Comparison of ENCODE assay signal across 9 mouse cellular contexts in the genomic region with DNA sequence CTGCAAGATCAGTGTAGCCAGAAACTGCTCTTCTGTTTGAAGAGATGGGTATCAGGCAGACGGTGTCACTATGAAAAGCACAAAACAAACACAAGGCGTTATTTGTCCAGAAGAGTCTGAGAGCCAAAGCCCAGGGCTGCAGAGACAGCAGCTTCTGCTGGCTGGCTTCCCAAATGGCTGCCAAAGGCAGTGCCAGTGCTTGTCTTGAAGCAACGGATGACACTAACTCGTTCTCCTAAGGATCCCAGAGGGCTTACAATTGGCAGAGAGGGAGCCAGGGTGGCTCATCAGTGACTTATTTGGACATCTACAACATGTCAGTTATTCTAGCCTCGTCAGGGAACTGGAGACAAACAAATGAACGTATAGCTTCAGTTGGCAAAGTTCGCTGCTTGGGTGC.
DNase-seq lines count a peak whose midpoint lies in the region; ATAC-seq lines count a peak whose summit lies in the region.
"Had no signal": no experiment of that assay in that cellular context is flagged by ENCODE, and none has a peak within 500 bp of the region (broad histone marks: within the 10 kb centered on the region; RNA-seq: fewer than 3 reads in every experiment).

No protein-coding gene starts in this region.

- no peaks in the 10 kb centered on the region for H3K9me3 ChIP-seq in neural tube, embryonic 14.5 days (ENCODE audit: control insufficient read depth, low read length)
- no peaks in the 10 kb centered on the region for H3K9me3 ChIP-seq in heart, embryonic 12.5 days (replicated peaks)
- no peaks in the 10 kb centered on the region for H3K9me3 ChIP-seq in heart, embryonic 10.5 days
- H3K9me3 ChIP-seq: liver, embryonic 13.5 days had no signal

- H3K27ac ChIP-seq in neural tube, embryonic 14.5 days (ENCODE audit: low read depth, low read length) = peak overlapping the region; percentile 16; the same call in 1 of the 2 replicates
- no peak overlapping the region for H3K27ac ChIP-seq in heart, embryonic 12.5 days (ENCODE audit: poor library complexity, severe bottlenecking)
- H3K27ac ChIP-seq in heart, embryonic 10.5 days = no peak overlapping the region
- H3K27ac ChIP-seq: liver, embryonic 13.5 days had no signal

- no peak overlapping the region for H3K9ac ChIP-seq in neural tube, embryonic 14.5 days (replicated peaks; ENCODE audit: low read depth, low read length)
- H3K9ac ChIP-seq in heart, embryonic 12.5 days = no peak overlapping the region
- H3K9ac ChIP-seq: liver, embryonic 13.5 days had no signal

- whole genome bisulfite sequencing in neural tube, embryonic 14.5 days = 35% methylated on average over 7 of the region's 7 CpGs
- 59% methylated on average over 7 of the region's 7 CpGs for WGBS in heart, embryonic 12.5 days
- 68% methylated on average over 7 of the region's 7 CpGs for WGBS in heart, embryonic 10.5 days

- H3K4me3 ChIP-seq in neural tube, embryonic 14.5 days (ENCODE audit: low read depth, low read length) = no peak overlapping the region
- H3K4me3 ChIP-seq in heart, embryonic 12.5 days = no peak overlapping the region
- no peak overlapping the region for H3K4me3 ChIP-seq in heart, embryonic 10.5 days
- H3K4me3 ChIP-seq: liver, embryonic 13.5 days had no signal

- ATAC-seq in neural tube, embryonic 14.5 days (ENCODE audit: low read depth) = peak; percentile 58; the same call in 1 of the 2 replicates
- ATAC-seq in heart, embryonic 12.5 days (ENCODE audit: insufficient number of reproducible peaks, low FRiP score) = no peak

- H3K4me2 ChIP-seq in neural tube, embryonic 14.5 days (ENCODE audit: low read depth, low read length) = no peak overlapping the region
- no peak overlapping the region for H3K4me2 ChIP-seq in heart, embryonic 12.5 days
- H3K4me2 ChIP-seq: liver, embryonic 13.5 days had no signal

- no peaks in the 10 kb centered on the region for H3K36me3 ChIP-seq in neural tube, embryonic 14.5 days (ENCODE audit: control insufficient read depth, insufficient read depth, low read length)
- H3K36me3 ChIP-seq in heart, embryonic 12.5 days = no peaks in the 10 kb centered on the region; the same call in 1 of the 2 replicates
- H3K36me3 ChIP-seq in heart, embryonic 10.5 days = no peaks in the 10 kb centered on the region
- H3K36me3 ChIP-seq: liver, embryonic 13.5 days had no signal

- peaks cover 6% of the 10 kb centered on the region; the same call in 1 of the 2 replicates for H3K4me1 ChIP-seq in neural tube, embryonic 14.5 days (ENCODE audit: control insufficient read depth, insufficient read depth, low read length)
- H3K4me1 ChIP-seq in heart, embryonic 12.5 days (replicated peaks) = no peaks in the 10 kb centered on the region; the same call in 1 of the 2 replicates
- peaks cover 12% of the 10 kb centered on the region for H3K4me1 ChIP-seq in heart, embryonic 10.5 days

- no peaks in the 10 kb centered on the region for H3K27me3 ChIP-seq in neural tube, embryonic 14.5 days (ENCODE audit: control insufficient read depth, insufficient read depth, low read length)
- H3K27me3 ChIP-seq in heart, embryonic 12.5 days (replicated peaks) = no peaks in the 10 kb centered on the region
- H3K27me3 ChIP-seq in heart, embryonic 10.5 days (ENCODE audit: insufficient read depth, poor library complexity, severe bottlenecking) = no peaks in the 10 kb centered on the region
- H3K27me3 ChIP-seq: liver, embryonic 13.5 days had no signal

- DNase-seq in adrenal gland, adult 2 months = peak; percentile 8
- DNase-seq in adrenal gland, postnatal 4 days (ENCODE audit: low spot score in 2 of 2) = no peak
- peak; percentile 54 for DNase-seq in urinary bladder, postnatal 14 days (ENCODE audit: low spot score)
- DNase-seq in urinary bladder, adult 18-20 months (ENCODE audit: low spot score in 2 of 2) = no peak
- peak; percentile 58 for DNase-seq in kidney, postnatal 10 days
- DNase-seq in heart, embryonic 10.5 days (ENCODE audit: low spot score) = no peak
- DNase-seq: liver, embryonic 13.5 days had no signal

Comparison
In these comparisons a context has a peak if more than half of its experiments do, and no peak if none do; other contexts are left out.
1. DNase-seq: peak in adrenal gland, adult 2 months (single experiment), urinary bladder, postnatal 14 days (single experiment) and kidney, postnatal 10 days (single experiment); none in adrenal gland, postnatal 4 days (0 of 2), urinary bladder, adult 18-20 months (0 of 2) and heart, embryonic 10.5 days (single experiment).